Mouse (Mus musculus) MEL (cell line): ENCODE results near the gene Rnf169. TPM values are rescaled to one million over a fixed set of nuclear protein-coding genes. Genes with fewer than 3 reads are reported as not detected.
"Not testable (repeated sequence)": the region's sequence is repeated elsewhere in the genome, so short reads cannot be mapped to it uniquely, and the experiment has no call there.

Experiments
- DNase-seq: peaks from one replicate; pipeline ENCODE4 v3.0.0; 2011; ENCODE audit warnings: low read depth, low spot score
- H3K27ac ChIP-seq: 2 replicates; pipeline ENCODE4 v1.5.1; 2012; ENCODE audit warnings: low read depth, mild to moderate bottlenecking, control low read depth, low read length, moderate library complexity; ENCODE audit not compliant: control insufficient read depth
- H3K27me3 ChIP-seq, 2 experiments: fragments of 150-350 bp in 1 of 2; sonication (generic) in 1 of 2; 2 replicates each; pipeline ENCODE4 v1.6.1; 2012; ENCODE audit warnings: low read length in 2 of 2, mild to moderate bottlenecking in 2 of 2, improper control_type of control experiment in 1 of 2, moderate library complexity in 1 of 2; ENCODE audit not compliant: insufficient read depth in 2 of 2, control insufficient read depth in 1 of 2
- H3K36me3 ChIP-seq, 2 experiments: 2 replicates each; pipeline ENCODE4 v1.6.1; 2012 to 2014; ENCODE audit warnings: low read length in 2 of 2, improper control_type of control experiment in 1 of 2, inconsistent platforms in 1 of 2, mild to moderate bottlenecking in 1 of 2; ENCODE audit not compliant: insufficient read depth in 2 of 2, control insufficient read depth in 1 of 2
- H3K4me1 ChIP-seq, 2 experiments: fragments of 150-350 bp in 1 of 2; sonication (generic) in 1 of 2; 2 replicates each; pipeline ENCODE4 v1.6.1; 2012; ENCODE audit warnings: low read length in 2 of 2, improper control_type of control experiment in 1 of 2, mild to moderate bottlenecking in 1 of 2; ENCODE audit not compliant: insufficient read depth in 2 of 2, control insufficient read depth in 1 of 2
- H3K4me3 ChIP-seq, 2 experiments: fragments of 150-350 bp in 1 of 2; sonication (generic) in 1 of 2; 2 replicates each; pipeline ENCODE4 v1.5.1; 2012; ENCODE audit warnings: low read depth in 2 of 2, low read length in 2 of 2, mild to moderate bottlenecking in 2 of 2, moderate library complexity in 2 of 2, control low read depth in 1 of 2, improper control_type of control experiment in 1 of 2; ENCODE audit not compliant: control insufficient read depth in 1 of 2, insufficient read depth in 1 of 2
- H3K79me2 ChIP-seq: 2 replicates; pipeline ENCODE4 v1.6.1; 2012; ENCODE audit warnings: mild to moderate bottlenecking, low read length, moderate library complexity; ENCODE audit not compliant: control insufficient read depth, poor library complexity, insufficient read depth
- H3K9ac ChIP-seq: 2 replicates; pipeline ENCODE4 v1.6.1; 2012; ENCODE audit warnings: low read depth, mild to moderate bottlenecking, control low read depth, low read length, moderate library complexity; ENCODE audit not compliant: control insufficient read depth, poor library complexity, severe bottlenecking
- H3K9me3 ChIP-seq: fragments of 150-350 bp; sonication (generic); replicated peaks from 2 replicates; pipeline ENCODE4 v1.6.1; 2012; ENCODE audit warnings: mild to moderate bottlenecking, low read length, improper control_type of control experiment, moderate library complexity; ENCODE audit not compliant: insufficient read depth
- CHD2 ChIP-seq: IDR thresholded peaks from 2 replicates; pipeline ENCODE4 v1.6.1; 2011; ENCODE audit warnings: low read length, improper control_type of control experiment
- CTCF ChIP-seq, 3 experiments: IDR thresholded peaks in 2 of 3; conservative IDR thresholded peaks in 1 of 3; 2 replicates each; pipeline ENCODE4 v1.5.1; 2011 to 2012; ENCODE audit warnings: low read length in 3 of 3, low read depth in 2 of 3, mild to moderate bottlenecking in 2 of 3, improper control_type of control experiment in 1 of 3, inconsistent platforms in 1 of 3, mixed read lengths in 1 of 3, moderate library complexity in 1 of 3; ENCODE audit not compliant: control insufficient read depth in 1 of 3, insufficient read depth in 1 of 3, poor library complexity in 1 of 3, severe bottlenecking in 1 of 3
- ELF1 ChIP-seq: IDR thresholded peaks from 2 replicates; pipeline ENCODE4 v1.6.1; 2014; ENCODE audit warnings: low read depth, mild to moderate bottlenecking, inconsistent platforms, low read length, improper control_type of control experiment, moderate library complexity
- JUND ChIP-seq: IDR thresholded peaks from 2 replicates; pipeline ENCODE4 v1.6.1; 2011; ENCODE audit warnings: low read depth, mild to moderate bottlenecking, improper control_type of control experiment, low read length
- KAT2A ChIP-seq: conservative IDR thresholded peaks from 2 replicates; pipeline ENCODE4 v1.6.1; 2012; ENCODE audit warnings: low read depth, low read length, improper control_type of control experiment, inconsistent platforms
- MAZ ChIP-seq: IDR thresholded peaks from 2 replicates; pipeline ENCODE4 v1.6.1; 2012; ENCODE audit warnings: low read depth, mild to moderate bottlenecking, inconsistent platforms, low read length, improper control_type of control experiment
- MXI1 ChIP-seq: IDR thresholded peaks from 2 replicates; pipeline ENCODE4 v1.6.1; 2011; ENCODE audit warnings: mild to moderate bottlenecking, low read depth, low read length, improper control_type of control experiment
- MYB ChIP-seq: IDR thresholded peaks from 2 replicates; pipeline ENCODE4 v1.6.1; 2011; ENCODE audit warnings: mild to moderate bottlenecking, low read depth, low read length, improper control_type of control experiment
- NELFE ChIP-seq: IDR thresholded peaks from 2 replicates; pipeline ENCODE4 v1.6.1; 2011; ENCODE audit warnings: low read depth, low read length, improper control_type of control experiment
- RCOR1 ChIP-seq: IDR thresholded peaks from 2 replicates; pipeline ENCODE4 v1.6.1; 2012; ENCODE audit warnings: low read depth, mild to moderate bottlenecking, inconsistent platforms, low read length, improper control_type of control experiment
- SIN3A ChIP-seq: IDR thresholded peaks from 2 replicates; pipeline ENCODE4 v1.6.1; 2012; ENCODE audit warnings: low read length, improper control_type of control experiment, inconsistent platforms
- SMC3 ChIP-seq: IDR thresholded peaks from 2 replicates; pipeline ENCODE4 v1.6.1; 2011; ENCODE audit warnings: low read depth, low read length, improper control_type of control experiment
- USF1 ChIP-seq: IDR thresholded peaks from 2 replicates; pipeline ENCODE4 v1.6.1; 2014; ENCODE audit warnings: low read depth, mild to moderate bottlenecking, inconsistent platforms, low read length, improper control_type of control experiment, moderate library complexity
- ZC3H11A ChIP-seq: IDR thresholded peaks from 2 replicates; pipeline ENCODE4 v1.6.1; 2012; ENCODE audit warnings: low read depth, mild to moderate bottlenecking, inconsistent platforms, low read length, improper control_type of control experiment
- ZNF384 ChIP-seq: IDR thresholded peaks from 2 replicates; pipeline ENCODE4 v1.6.1; 2012; ENCODE audit warnings: low read depth, mild to moderate bottlenecking, inconsistent platforms, low read length, improper control_type of control experiment
- polyA plus RNA-seq, 2 experiments: library from polyadenylated mRNA; stranded (reverse) in 1 of 2; unstranded in 1 of 2; fragments of >175 nt in 1 of 2; fragments of >200 nt in 1 of 2; gene quantifications; 2 replicates each; pipeline versions ENCODE4 v1.2.1 to v1.2.4; 2012; ENCODE audit warnings: low replicate concordance in 2 of 2, low read depth in 1 of 2; ENCODE audit not compliant: insufficient read length in 2 of 2, insufficient read depth in 1 of 2, missing spikeins in 1 of 2
- total RNA-seq: library from RNA; depleted of rRNA; stranded (reverse); fragments of 300-350 nt; gene quantifications from 2 replicates; pipeline ENCODE4 v1.2.3, GENCODE M21; 2012

Rnf169 gene
- total and polyA plus RNA-seq, 3 experiments = 6.2 to 7.2 TPM; not detected in 1

DNA sequence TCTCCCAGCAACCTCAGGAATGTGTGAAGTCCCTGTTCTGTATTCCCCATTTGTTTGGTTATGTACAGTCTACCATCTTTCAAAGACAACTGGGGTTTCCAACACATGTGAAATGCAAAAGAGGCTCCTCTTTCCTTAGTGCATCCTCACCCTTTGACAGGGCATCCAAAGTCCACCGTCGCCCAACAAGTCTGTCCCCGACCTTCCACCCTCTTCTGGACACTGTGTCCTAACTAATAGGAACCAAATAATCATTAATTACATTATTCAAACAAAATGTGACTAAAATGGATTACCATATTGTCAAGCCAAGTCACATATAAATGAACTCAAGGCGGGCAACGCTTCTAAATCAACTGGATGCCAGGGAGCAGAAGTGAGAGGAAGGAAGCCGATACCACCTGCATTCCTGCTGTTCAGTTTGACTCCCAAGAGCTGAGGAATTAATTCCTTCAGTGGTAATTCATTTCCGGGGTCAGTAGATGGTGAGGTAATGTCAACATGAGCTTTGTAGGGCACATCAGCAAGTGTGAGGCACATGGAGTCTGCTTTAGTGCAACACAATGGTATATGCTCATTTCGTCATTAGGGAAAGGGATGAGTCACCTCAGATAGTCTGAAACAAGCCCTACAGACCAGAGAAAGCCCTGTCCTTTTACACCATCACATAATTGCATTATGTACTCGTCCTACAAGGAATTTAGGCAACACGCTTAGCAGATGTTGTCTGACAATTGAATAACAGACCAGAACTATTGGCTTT lies 5.9 kb downstream of the Rnf169 start:
- H3K4me3 ChIP-seq = no peak overlapping the region
- no peak for TF ChIP-seq SMC3
- TF ChIP-seq ELF1 = no peak
- TF ChIP-seq USF1 = no peak
- no peak for TF ChIP-seq MXI1
- TF ChIP-seq RCOR1 = no peak
- TF ChIP-seq CHD2 = no peak
- TF ChIP-seq ZC3H11A = no peak
- TF ChIP-seq KAT2A = no peak
- TF ChIP-seq NELFE = no peak
- DNase-seq = no peak
- H3K9me3 ChIP-seq = no peaks in the 10 kb centered on the region
- H3K9ac ChIP-seq = no peak overlapping the region
- no peak overlapping the region for H3K27ac ChIP-seq
- H3K79me2 ChIP-seq = peaks cover 20% of the 10 kb centered on the region
- peaks cover 0 to 4% of the 10 kb centered on the region in 2 experiments for H3K4me1 ChIP-seq
- no peaks in the 10 kb centered on the region for H3K27me3 ChIP-seq
- peaks cover 0 to 6% of the 10 kb centered on the region in 2 experiments; a peak in 2 of 4 replicates for H3K36me3 ChIP-seq

DNA sequence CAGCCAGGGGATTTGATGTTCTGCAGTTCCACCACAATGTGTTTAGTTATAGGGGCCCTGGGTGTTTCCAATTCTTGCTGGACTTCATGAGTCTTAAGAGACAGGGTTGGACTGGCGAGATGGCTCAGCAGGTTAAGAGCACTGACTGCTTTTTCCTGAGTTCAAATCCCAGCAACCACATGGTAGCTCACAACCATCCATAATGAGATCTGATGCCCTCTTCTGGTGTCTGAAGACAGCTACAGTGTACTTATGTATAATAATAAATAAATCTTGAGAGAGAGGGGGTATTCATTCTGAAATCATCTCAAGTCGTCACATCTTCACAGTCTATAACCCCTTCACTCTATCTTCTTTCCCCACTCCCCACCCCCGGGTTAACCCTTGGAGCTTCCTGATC lies 7.3 kb downstream of the Rnf169 start:
- H3K36me3 ChIP-seq, H3K4me1 ChIP-seq: not testable (repeated sequence)

DNA sequence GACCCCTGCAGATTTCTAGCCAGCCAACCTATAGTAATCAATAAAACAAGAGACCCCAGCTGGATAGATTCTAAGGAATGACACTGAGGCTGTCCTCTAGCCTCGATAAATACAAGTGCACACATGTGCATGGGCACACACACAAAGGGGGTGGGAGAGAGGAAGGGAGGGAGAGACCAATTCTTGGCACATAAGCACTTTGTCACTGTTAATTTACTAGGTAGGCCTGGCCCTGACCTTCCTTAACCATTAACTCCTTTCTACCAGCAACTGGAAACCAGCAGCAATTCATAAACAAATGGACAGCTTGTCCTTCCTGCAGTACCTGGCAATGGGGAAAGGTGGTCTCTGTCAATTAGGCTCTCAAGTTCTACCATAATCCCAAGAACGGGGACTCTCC lies 8.3 kb downstream of the Rnf169 start:
- no peaks in the 10 kb centered on the region for H3K9me3 ChIP-seq
- DNase-seq = no peak
- H3K27me3 ChIP-seq = no peaks in the 10 kb centered on the region
- no peak overlapping the region for H3K4me3 ChIP-seq
- no peak overlapping the region for H3K9ac ChIP-seq
- TF ChIP-seq MYB (no peak), JUND (no peak), CTCF (IDR thresholded peaks at IDR 0.05 in 2 of 3, conservative IDR thresholded peaks at IDR 0.05 in 1 of 3; ENCODE audit: control insufficient read depth in 1 of 3, insufficient read depth in 1 of 3, low read depth in 2 of 3, low read length in 3 of 3, poor library complexity in 1 of 3, severe bottlenecking in 1 of 3) (no peak), MAZ (no peak), ZNF384 (no peak), RCOR1 (no peak), MXI1 (no peak), SIN3A (no peak)
- peaks cover 9% of the 10 kb centered on the region for H3K79me2 ChIP-seq
- no peaks in the 10 kb centered on the region for H3K4me1 ChIP-seq
- no peaks in the 10 kb centered on the region for H3K36me3 ChIP-seq
- no peak overlapping the region for H3K27ac ChIP-seq

More for the DNA sequence above, 7.3 kb downstream of the Rnf169 start:
- H3K27ac ChIP-seq, H3K27me3 ChIP-seq, H3K9me3 ChIP-seq, H3K4me3 ChIP-seq, DNase-seq, H3K9ac ChIP-seq: not testable (repeated sequence)
- H3K79me2 ChIP-seq = peaks cover 13% of the 10 kb centered on the region
